Mouse (Mus musculus): ENCODE measurements around the gene Sbf2. TPM values are rescaled to one million over a fixed set of nuclear protein-coding genes. Genes with fewer than 3 reads are reported as not detected.

The Sbf2 gene
- total and polyA plus RNA-seq, 2 experiments from 2014 or later: 41.0 to 80.1 TPM

- no peak for TF ChIP-seq CTCF (IDR thresholded peaks at IDR 0.05)
- no peaks in the 10 kb centered on the region for H3K9me3 ChIP-seq (ENCODE audit: low read length)
- peaks cover 59% of the 10 kb centered on the region for H3K36me3 ChIP-seq (ENCODE audit: insufficient read depth, low read length)
- ATAC-seq (ENCODE audit: low FRiP score): no peak
- no peak overlapping the region for H3K4me3 ChIP-seq (ENCODE audit: low read depth, low read length)
- H3K27ac ChIP-seq (ENCODE audit: low read depth, low read length): no peak overlapping the region
- H3K4me2 ChIP-seq (ENCODE audit: low read depth, low read length, poor library complexity, severe bottlenecking): no peak overlapping the region
- H3K27me3 ChIP-seq (ENCODE audit: insufficient read depth, low read length): no peaks in the 10 kb centered on the region
- DNase-seq (ENCODE audit: low spot score): no peak
- H3K9ac ChIP-seq (replicated peaks; ENCODE audit: low read length, poor library complexity, severe bottlenecking): no peak overlapping the region
- H3K4me1 ChIP-seq (ENCODE audit: insufficient read depth, low read length): no peaks in the 10 kb centered on the region
- WGBS: 86% methylated on average over 6 of the region's 6 CpGs
These were observed 295.7 kb downstream of the Sbf2 start for GRCm38 (mm10) chr7:110318971-110319519.

GRCm38 (mm10) chr7:110317412-110317811, 297.3 kb downstream of the Sbf2 start:
- no peak for TF ChIP-seq CTCF (IDR thresholded peaks at IDR 0.05)

GRCm38 (mm10) chr7:110315352-110315751, 299.4 kb downstream of the Sbf2 start:
- Histone ChIP-seq H3K9ac (replicated peaks; ENCODE audit: low read length, poor library complexity, severe bottlenecking) (no peak overlapping the region), H3K27ac (ENCODE audit: low read depth, low read length) (no peak overlapping the region), H3K9me3 (ENCODE audit: low read length) (no peaks in the 10 kb centered on the region), H3K36me3 (ENCODE audit: insufficient read depth, low read length) (peaks cover 64% of the 10 kb centered on the region), H3K4me3 (ENCODE audit: low read depth, low read length) (no peak overlapping the region), H3K27me3 (ENCODE audit: insufficient read depth, low read length) (no peaks in the 10 kb centered on the region), H3K4me1 (ENCODE audit: insufficient read depth, low read length) (no peaks in the 10 kb centered on the region), H3K4me2 (ENCODE audit: low read depth, low read length, poor library complexity, severe bottlenecking) (no peak overlapping the region)
- DNase-seq (ENCODE audit: low spot score): no peak
- TF ChIP-seq CTCF (IDR thresholded peaks at IDR 0.05): no peak
- ATAC-seq (ENCODE audit: low FRiP score): no peak
- WGBS: 85% methylated on average over 1 of the region's 1 CpGs

More at GRCm38 (mm10) chr7:110317412-110317811, 297.3 kb downstream of the Sbf2 start:
- Histone ChIP-seq H3K4me2 (ENCODE audit: low read depth, low read length, poor library complexity, severe bottlenecking) (no peak overlapping the region), H3K9me3 (ENCODE audit: low read length) (no peaks in the 10 kb centered on the region), H3K9ac (replicated peaks; ENCODE audit: low read length, poor library complexity, severe bottlenecking) (no peak overlapping the region), H3K4me1 (ENCODE audit: insufficient read depth, low read length) (no peaks in the 10 kb centered on the region), H3K36me3 (ENCODE audit: insufficient read depth, low read length) (peaks cover 60% of the 10 kb centered on the region), H3K27me3 (ENCODE audit: insufficient read depth, low read length) (no peaks in the 10 kb centered on the region), H3K4me3 (ENCODE audit: low read depth, low read length) (no peak overlapping the region), H3K27ac (ENCODE audit: low read depth, low read length) (no peak overlapping the region)
- 100% methylated on average over 4 of the region's 4 CpGs for WGBS
- ATAC-seq (ENCODE audit: low FRiP score) (no peak), DNase-seq (ENCODE audit: low spot score) (no peak)

GRCm38 (mm10) chr7:110314401-110314890, 300.3 kb downstream of the Sbf2 start:
- DNase-seq (ENCODE audit: low spot score): no peak

GRCm38 (mm10) chr7:110313392-110314055, 301.2 kb downstream of the Sbf2 start:
- no peak for ATAC-seq (ENCODE audit: low FRiP score)
- no peaks in the 10 kb centered on the region for H3K27me3 ChIP-seq (ENCODE audit: insufficient read depth, low read length)
- no peak overlapping the region for H3K4me2 ChIP-seq (ENCODE audit: low read depth, low read length, poor library complexity, severe bottlenecking)
- 96% methylated on average over 9 of the region's 9 CpGs for WGBS
- TF ChIP-seq CTCF (IDR thresholded peaks at IDR 0.05): no peak
- no peaks in the 10 kb centered on the region for H3K4me1 ChIP-seq (ENCODE audit: insufficient read depth, low read length)
- H3K9me3 ChIP-seq (ENCODE audit: low read length): no peaks in the 10 kb centered on the region
- no peak overlapping the region for H3K4me3 ChIP-seq (ENCODE audit: low read depth, low read length)
- no peak overlapping the region for H3K9ac ChIP-seq (replicated peaks; ENCODE audit: low read length, poor library complexity, severe bottlenecking)
- H3K36me3 ChIP-seq (ENCODE audit: insufficient read depth, low read length): peaks cover 68% of the 10 kb centered on the region
- DNase-seq (ENCODE audit: low spot score): no peak
- no peak overlapping the region for H3K27ac ChIP-seq (ENCODE audit: low read depth, low read length)

More at GRCm38 (mm10) chr7:110314401-110314890, 300.3 kb downstream of the Sbf2 start:
- no peaks in the 10 kb centered on the region for H3K4me1 ChIP-seq (ENCODE audit: insufficient read depth, low read length)
- H3K27ac ChIP-seq (ENCODE audit: low read depth, low read length): no peak overlapping the region
- no peaks in the 10 kb centered on the region for H3K27me3 ChIP-seq (ENCODE audit: insufficient read depth, low read length)
- no peak for ATAC-seq (ENCODE audit: low FRiP score)
- TF ChIP-seq CTCF (IDR thresholded peaks at IDR 0.05): no peak
- no peak overlapping the region for H3K4me2 ChIP-seq (ENCODE audit: low read depth, low read length, poor library complexity, severe bottlenecking)
- 88% methylated on average over 7 of the region's 7 CpGs for WGBS
- no peaks in the 10 kb centered on the region for H3K9me3 ChIP-seq (ENCODE audit: low read length)
- H3K4me3 ChIP-seq (ENCODE audit: low read depth, low read length): no peak overlapping the region
- H3K36me3 ChIP-seq (ENCODE audit: insufficient read depth, low read length): peaks cover 64% of the 10 kb centered on the region
- H3K9ac ChIP-seq (replicated peaks; ENCODE audit: low read length, poor library complexity, severe bottlenecking): no peak overlapping the region

- Histone ChIP-seq H3K27me3 (ENCODE audit: insufficient read depth, low read length) (no peaks in the 10 kb centered on the region), H3K36me3 (ENCODE audit: insufficient read depth, low read length) (peaks cover 47% of the 10 kb centered on the region), H3K9ac (replicated peaks; ENCODE audit: low read length, poor library complexity, severe bottlenecking) (no peak overlapping the region), H3K4me3 (ENCODE audit: low read depth, low read length) (no peak overlapping the region), H3K4me1 (ENCODE audit: insufficient read depth, low read length) (no peaks in the 10 kb centered on the region), H3K9me3 (ENCODE audit: low read length) (no peaks in the 10 kb centered on the region), H3K27ac (ENCODE audit: low read depth, low read length) (no peak overlapping the region), H3K4me2 (ENCODE audit: low read depth, low read length, poor library complexity, severe bottlenecking) (no peak overlapping the region)
- DNase-seq (ENCODE audit: low spot score) (no peak), ATAC-seq (ENCODE audit: low FRiP score) (no peak)
- WGBS: 94% methylated on average over 8 of the region's 8 CpGs
- no peak for TF ChIP-seq CTCF (IDR thresholded peaks at IDR 0.05)
These were observed 305.5 kb downstream of the Sbf2 start for GRCm38 (mm10) chr7:110309246-110309645.

Measured in midbrain, postnatal 0 days (tissue).